Mouse (Mus musculus): ENCODE data around the gene Adap1. TPM values are rescaled to one million over a fixed set of nuclear protein-coding genes. Genes with fewer than 3 reads are reported as not detected.

The Adap1 gene
- polyA plus RNA-seq, 1 experiment from 2014 or later, result 33.4 TPM

GRCm38 (mm10) chr5:139270806-139271521, 54.5 kb downstream of the Adap1 start:
- peaks cover 46% of the 10 kb centered on the region for H3K36me3 ChIP-seq (ENCODE audit: control insufficient read depth, insufficient read depth)
- no peak for TF ChIP-seq CTCF (IDR thresholded peaks at IDR 0.05; ENCODE audit: low read depth)
- 64% methylated on average over 16 of the region's 16 CpGs for WGBS
- ATAC-seq, result no peak
- H3K9me3 ChIP-seq (ENCODE audit: control insufficient read depth), result no peaks in the 10 kb centered on the region
- no peak overlapping the region for H3K4me2 ChIP-seq (replicated peaks; ENCODE audit: low read depth)
- H3K4me1 ChIP-seq (replicated peaks; ENCODE audit: control insufficient read depth, insufficient read depth, low read length), result no peaks in the 10 kb centered on the region
- H3K4me3 ChIP-seq (ENCODE audit: low read depth, low read length), result no peak overlapping the region
- no peak overlapping the region for H3K9ac ChIP-seq (ENCODE audit: low read depth, low read length)
- H3K27ac ChIP-seq (ENCODE audit: low read depth, low read length), result no peak overlapping the region
- H3K27me3 ChIP-seq (replicated peaks; ENCODE audit: control insufficient read depth, insufficient read depth, low read length), result no peaks in the 10 kb centered on the region

- Histone ChIP-seq H3K9ac (ENCODE audit: low read depth, low read length) (no peak overlapping the region), H3K4me2 (replicated peaks; ENCODE audit: low read depth) (no peak overlapping the region), H3K9me3 (ENCODE audit: control insufficient read depth) (no peaks in the 10 kb centered on the region), H3K27ac (ENCODE audit: low read depth, low read length) (no peak overlapping the region), H3K27me3 (replicated peaks; ENCODE audit: control insufficient read depth, insufficient read depth, low read length) (no peaks in the 10 kb centered on the region), H3K4me3 (ENCODE audit: low read depth, low read length) (no peak overlapping the region), H3K4me1 (replicated peaks; ENCODE audit: control insufficient read depth, insufficient read depth, low read length) (no peaks in the 10 kb centered on the region), H3K36me3 (ENCODE audit: control insufficient read depth, insufficient read depth) (peaks cover 67% of the 10 kb centered on the region)
- no peak for ATAC-seq
- WGBS, result 80% methylated on average over 4 of the region's 4 CpGs
- TF ChIP-seq CTCF (IDR thresholded peaks at IDR 0.05; ENCODE audit: low read depth), result no peak
Observed at GRCm38 (mm10) chr5:139267661-139268060, 57.8 kb downstream of the Adap1 start.

GRCm38 (mm10) chr5:139261403-139261802, 64.0 kb downstream of the Adap1 start:
- peaks cover 66% of the 10 kb centered on the region for H3K36me3 ChIP-seq (ENCODE audit: control insufficient read depth, insufficient read depth)
- H3K4me2 ChIP-seq (replicated peaks; ENCODE audit: low read depth), result no peak overlapping the region
- WGBS, result 88% methylated on average over 4 of the region's 4 CpGs

GRCm38 (mm10) chr5:139259853-139260252, 65.6 kb downstream of the Adap1 start:
- H3K4me2 ChIP-seq (replicated peaks; ENCODE audit: low read depth), result no peak overlapping the region
- H3K36me3 ChIP-seq (ENCODE audit: control insufficient read depth, insufficient read depth), result peaks cover 55% of the 10 kb centered on the region
- H3K27ac ChIP-seq (ENCODE audit: low read depth, low read length), result no peak overlapping the region
- no peaks in the 10 kb centered on the region for H3K27me3 ChIP-seq (replicated peaks; ENCODE audit: control insufficient read depth, insufficient read depth, low read length)
- 67% methylated on average over 5 of the region's 5 CpGs for WGBS
- H3K4me3 ChIP-seq (ENCODE audit: low read depth, low read length), result no peak overlapping the region
- no peaks in the 10 kb centered on the region for H3K9me3 ChIP-seq (ENCODE audit: control insufficient read depth)
- no peak for ATAC-seq
- no peaks in the 10 kb centered on the region for H3K4me1 ChIP-seq (replicated peaks; ENCODE audit: control insufficient read depth, insufficient read depth, low read length)
- H3K9ac ChIP-seq (ENCODE audit: low read depth, low read length), result no peak overlapping the region
- TF ChIP-seq CTCF (IDR thresholded peaks at IDR 0.05; ENCODE audit: low read depth), result no peak

More at GRCm38 (mm10) chr5:139261403-139261802, 64.0 kb downstream of the Adap1 start:
- no peak overlapping the region for H3K4me3 ChIP-seq (ENCODE audit: low read depth, low read length)
- no peaks in the 10 kb centered on the region for H3K4me1 ChIP-seq (replicated peaks; ENCODE audit: control insufficient read depth, insufficient read depth, low read length)
- H3K9me3 ChIP-seq (ENCODE audit: control insufficient read depth), result no peaks in the 10 kb centered on the region
- H3K27me3 ChIP-seq (replicated peaks; ENCODE audit: control insufficient read depth, insufficient read depth, low read length), result no peaks in the 10 kb centered on the region
- no peak overlapping the region for H3K9ac ChIP-seq (ENCODE audit: low read depth, low read length)
- TF ChIP-seq CTCF (IDR thresholded peaks at IDR 0.05; ENCODE audit: low read depth), result no peak
- ATAC-seq, result no peak
- H3K27ac ChIP-seq (ENCODE audit: low read depth, low read length), result no peak overlapping the region

- Histone ChIP-seq H3K9me3 (ENCODE audit: control insufficient read depth) (no peaks in the 10 kb centered on the region), H3K4me3 (ENCODE audit: low read depth, low read length) (no peak overlapping the region), H3K27ac (ENCODE audit: low read depth, low read length) (no peak overlapping the region), H3K27me3 (replicated peaks; ENCODE audit: control insufficient read depth, insufficient read depth, low read length) (no peaks in the 10 kb centered on the region), H3K4me1 (replicated peaks; ENCODE audit: control insufficient read depth, insufficient read depth, low read length) (peaks cover 6% of the 10 kb centered on the region; the same call in 1 of the 2 replicates), H3K4me2 (replicated peaks; ENCODE audit: low read depth) (no peak overlapping the region), H3K36me3 (ENCODE audit: control insufficient read depth, insufficient read depth) (peaks cover 43% of the 10 kb centered on the region), H3K9ac (ENCODE audit: low read depth, low read length) (no peak overlapping the region)
- no peak for TF ChIP-seq CTCF (IDR thresholded peaks at IDR 0.05; ENCODE audit: low read depth)
- ATAC-seq, result no peak
- 66% methylated on average over 8 of the region's 8 CpGs for WGBS
Observed at GRCm38 (mm10) chr5:139258371-139259035, 66.9 kb downstream of the Adap1 start.

- Histone ChIP-seq H3K36me3 (ENCODE audit: control insufficient read depth, insufficient read depth) (peaks cover 36% of the 10 kb centered on the region), H3K4me2 (replicated peaks; ENCODE audit: low read depth) (no peak overlapping the region), H3K4me3 (ENCODE audit: low read depth, low read length) (no peak overlapping the region), H3K4me1 (replicated peaks; ENCODE audit: control insufficient read depth, insufficient read depth, low read length) (peaks cover 9% of the 10 kb centered on the region; the same call in 1 of the 2 replicates), H3K27me3 (replicated peaks; ENCODE audit: control insufficient read depth, insufficient read depth, low read length) (no peaks in the 10 kb centered on the region), H3K9me3 (ENCODE audit: control insufficient read depth) (no peaks in the 10 kb centered on the region), H3K9ac (ENCODE audit: low read depth, low read length) (no peak overlapping the region), H3K27ac (ENCODE audit: low read depth, low read length) (no peak overlapping the region)
- no peak for ATAC-seq
- 82% methylated on average over 4 of the region's 4 CpGs for WGBS
- TF ChIP-seq CTCF (IDR thresholded peaks at IDR 0.05; ENCODE audit: low read depth), result no peak
Observed at GRCm38 (mm10) chr5:139257818-139258217, 67.6 kb downstream of the Adap1 start.

All from intestine, postnatal 0 days (tissue).